Mouse (Mus musculus): Measurements from ENCODE around the gene Rmnd5a. TPM values are rescaled to one million over a fixed set of nuclear protein-coding genes. Genes with fewer than 3 reads are reported as not detected.

The Rmnd5a gene
- total and polyA plus RNA-seq, 3 experiments = 22.6 to 497 (median 23.3) TPM

DNA sequence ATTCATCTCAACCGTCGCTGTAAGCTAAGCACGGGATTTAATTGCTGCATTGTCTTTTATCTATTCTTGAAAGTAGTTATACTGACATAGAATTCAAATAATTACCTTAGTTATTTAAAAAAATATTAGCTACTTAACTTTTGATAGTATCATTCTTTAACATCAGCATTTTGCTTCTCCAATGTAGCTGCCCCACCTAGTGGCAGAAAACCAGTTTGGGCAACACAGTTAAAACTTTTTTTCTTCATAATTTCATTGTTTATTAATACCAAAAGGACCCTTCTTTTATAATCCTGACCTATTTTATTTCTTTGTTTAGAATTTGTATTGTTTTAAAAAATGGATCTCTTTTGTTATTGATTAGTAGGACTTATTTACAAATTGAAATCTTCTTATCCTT lies 17.3 kb downstream of the Rmnd5a start (continued):
- TF ChIP-seq POLR2AphosphoS5 (IDR thresholded peaks at IDR 0.05; ENCODE audit: borderline replicate concordance, low read depth, low read length) (no peak), MXI1 (IDR thresholded peaks at IDR 0.05; ENCODE audit: low read depth, low read length) (no peak), MYC (IDR thresholded peaks at IDR 0.05; ENCODE audit: low read depth, low read length) (no peak), RCOR1 (IDR thresholded peaks at IDR 0.05; ENCODE audit: low read depth, low read length) (no peak), TBP (IDR thresholded peaks at IDR 0.05; ENCODE audit: low read depth, low read length) (no peak), USF1 (IDR thresholded peaks at IDR 0.05; ENCODE audit: low read depth, low read length) (no peak), ETS1 (IDR thresholded peaks at IDR 0.05; ENCODE audit: low read depth, low read length) (no peak), MAZ (IDR thresholded peaks at IDR 0.05; ENCODE audit: low read depth, low read length) (no peak), ZC3H11A (IDR thresholded peaks at IDR 0.05; ENCODE audit: low read depth, low read length) (peak; percentile 56), CHD1 (IDR thresholded peaks at IDR 0.05; ENCODE audit: low read depth, low read length) (no peak), CTCF (IDR thresholded peaks at IDR 0.05 in 2 of 3, conservative IDR thresholded peaks at IDR 0.05 in 1 of 3; ENCODE audit: control insufficient read depth in 1 of 3, insufficient read depth in 1 of 3, low read depth in 2 of 3, low read length in 3 of 3, poor library complexity in 1 of 3, severe bottlenecking in 1 of 3) (peak; percentile 15 to 78 (median 33); a peak in 3 of 6 replicates), POLR2A (IDR thresholded peaks at IDR 0.05; ENCODE audit: control insufficient read depth in 1 of 2, insufficient read depth in 1 of 2, low read depth in 1 of 2, low read length in 2 of 2, poor library complexity in 1 of 2) (no peak), GABPA (IDR thresholded peaks at IDR 0.05; ENCODE audit: low read depth, low read length) (no peak), TCF12 (IDR thresholded peaks at IDR 0.05; ENCODE audit: low read depth, low read length) (no peak), MEF2A (IDR thresholded peaks at IDR 0.05; ENCODE audit: extremely low read depth, insufficient replicate concordance, low read depth, low read length, poor library complexity, severe bottlenecking) (no peak), GATA1 (IDR thresholded peaks at IDR 0.05; ENCODE audit: low read depth, low read length) (no peak), RAD21 (IDR thresholded peaks at IDR 0.05; ENCODE audit: low read depth, low read length) (peak; percentile 71), JUND (IDR thresholded peaks at IDR 0.05; ENCODE audit: low read depth, low read length) (no peak), EP300 (IDR thresholded peaks at IDR 0.05; ENCODE audit: low read depth in 1 of 2, low read length in 2 of 2) (no peak), POLR2AphosphoS2 (IDR thresholded peaks at IDR 0.05; ENCODE audit: low read length) (no peak), MYB (IDR thresholded peaks at IDR 0.05; ENCODE audit: low read depth, low read length) (no peak), SIN3A (IDR thresholded peaks at IDR 0.05; ENCODE audit: low read length) (no peak), ZMIZ1 (IDR thresholded peaks at IDR 0.05; ENCODE audit: low read depth, low read length) (no peak), MAFK (IDR thresholded peaks at IDR 0.05; ENCODE audit: borderline replicate concordance, low read depth, low read length) (peak; percentile 60; the same call in 1 of the 2 replicates)

DNA sequence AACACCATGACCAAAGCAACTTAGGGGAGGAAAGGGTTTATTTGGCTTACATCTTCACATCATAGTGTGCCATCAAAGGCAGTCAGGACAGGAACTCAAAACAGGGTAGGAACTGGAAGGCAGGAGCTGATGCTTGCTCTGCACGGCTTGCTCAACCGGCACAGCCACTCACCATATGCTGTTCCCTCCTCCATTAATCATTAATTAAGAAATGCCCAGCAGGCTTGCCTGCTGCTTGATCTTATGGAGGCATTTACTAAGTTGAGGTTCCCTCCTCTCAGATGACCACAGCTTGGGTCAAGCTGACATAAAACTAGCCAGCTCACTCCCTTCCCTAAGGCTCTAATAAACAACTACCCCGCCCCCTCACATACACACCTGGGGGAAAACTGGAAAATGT lies 18.3 kb downstream of the Rmnd5a start:
- H3K9ac ChIP-seq (ENCODE audit: control insufficient read depth, low read depth, low read length, poor library complexity, severe bottlenecking) = no peak overlapping the region
- no peak for TF ChIP-seq KAT2A (conservative IDR thresholded peaks at IDR 0.05; ENCODE audit: low read depth, low read length)
- TF ChIP-seq MXI1 (IDR thresholded peaks at IDR 0.05; ENCODE audit: low read depth, low read length) = no peak
- no peak for TF ChIP-seq POLR2AphosphoS2 (IDR thresholded peaks at IDR 0.05; ENCODE audit: low read length)
- no peak for TF ChIP-seq CHD2 (IDR thresholded peaks at IDR 0.05; ENCODE audit: low read length)
- no peak for TF ChIP-seq CTCF (IDR thresholded peaks at IDR 0.05 in 2 of 3, conservative IDR thresholded peaks at IDR 0.05 in 1 of 3; ENCODE audit: control insufficient read depth in 1 of 3, insufficient read depth in 1 of 3, low read depth in 2 of 3, low read length in 3 of 3, poor library complexity in 1 of 3, severe bottlenecking in 1 of 3)
- no peak for TF ChIP-seq MAX (IDR thresholded peaks at IDR 0.05; ENCODE audit: low read length)
- no peak for TF ChIP-seq SIN3A (IDR thresholded peaks at IDR 0.05; ENCODE audit: low read length)
- TF ChIP-seq POLR2AphosphoS5 (IDR thresholded peaks at IDR 0.05; ENCODE audit: borderline replicate concordance, low read depth, low read length) = no peak
- H3K4me1 ChIP-seq (ENCODE audit: control insufficient read depth in 1 of 2, insufficient read depth in 2 of 2, low read length in 2 of 2) = peaks cover 4 to 20% of the 10 kb centered on the region in 2 experiments; a peak in 3 of 4 replicates
- no peak overlapping the region for H3K27ac ChIP-seq (ENCODE audit: control insufficient read depth, low read depth, low read length)
- H3K36me3 ChIP-seq (ENCODE audit: control insufficient read depth in 1 of 2, insufficient read depth in 2 of 2, low read length in 2 of 2) = peaks cover 2 to 16% of the 10 kb centered on the region in 2 experiments
- no peaks in the 10 kb centered on the region for H3K9me3 ChIP-seq (replicated peaks; ENCODE audit: insufficient read depth, low read length)
- no peak for DNase-seq (ENCODE audit: low read depth, low spot score)
- no peak overlapping the region for H3K4me3 ChIP-seq (ENCODE audit: control insufficient read depth in 1 of 2, insufficient read depth in 1 of 2, low read depth in 2 of 2, low read length in 2 of 2)
- no peaks in the 10 kb centered on the region for H3K79me2 ChIP-seq (ENCODE audit: control insufficient read depth, insufficient read depth, low read length, poor library complexity)
- no peaks in the 10 kb centered on the region for H3K27me3 ChIP-seq (ENCODE audit: control insufficient read depth in 1 of 2, insufficient read depth in 2 of 2, low read length in 2 of 2)
